Mouse (Mus musculus) layer of hippocampus, adult 9-10 months (tissue): ENCODE measurements around the gene Lsm12.
A peak's percentile ranks its signal among the peaks of the same experiment; 100 is the strongest.
"Not testable (repeated sequence)": the region's sequence is repeated elsewhere in the genome, so short reads cannot be mapped to it uniquely, and the experiment has no call there.

Source experiments
- DNase-seq: peaks from one replicate; pipeline ENCODE4 v3.0.0; 2022; ENCODE audit warnings: low spot score

The Lsm12 gene

GRCm38 (mm10) chr11:102185677-102186076, 581 bp upstream of the Lsm12 start:
- no peak for DNase-seq

GRCm38 (mm10) chr11:102184253-102184645, 847 bp downstream of the Lsm12 start:
- DNase-seq = no peak

- DNase-seq = no peak
Measured at GRCm38 (mm10) chr11:102179836-102180235, 5.3 kb downstream of the Lsm12 start.

- no peak for DNase-seq
Measured at GRCm38 (mm10) chr11:102168689-102169088, 16.4 kb downstream of the Lsm12 start.

- DNase-seq = no peak
Measured at GRCm38 (mm10) chr11:102167539-102167938, 17.6 kb downstream of the Lsm12 start.

- DNase-seq = peak; percentile 35
Measured at GRCm38 (mm10) chr11:102165971-102166722, 18.9 kb downstream of the Lsm12 start.

- no peak for DNase-seq
Measured at GRCm38 (mm10) chr11:102159781-102160180, 25.3 kb downstream of the Lsm12 start.

GRCm38 (mm10) chr11:102158024-102158423, 27.1 kb downstream of the Lsm12 start:
- DNase-seq = not testable (repeated sequence)

GRCm38 (mm10) chr11:102156786-102157089, 28.4 kb downstream of the Lsm12 start:
- DNase-seq = no peak

- peak; percentile 85 for DNase-seq
Measured at GRCm38 (mm10) chr11:102156039-102156785, 28.9 kb downstream of the Lsm12 start, which contains the start of gene Tmem101. Gene Tmem101 (minus strand): TSS chr11:102156404.

- DNase-seq = no peak
Measured at GRCm38 (mm10) chr11:102147213-102147989, 37.7 kb downstream of the Lsm12 start.

- DNase-seq = no peak
Measured at GRCm38 (mm10) chr11:102146531-102146930, 38.6 kb downstream of the Lsm12 start.

GRCm38 (mm10) chr11:102146005-102146404, 39.1 kb downstream of the Lsm12 start:
- DNase-seq = no peak

GRCm38 (mm10) chr11:102145471-102146001, 39.6 kb downstream of the Lsm12 start, which contains the start of gene Nags:
Gene Nags (plus strand): TSS chr11:102145513.
- no peak for DNase-seq

GRCm38 (mm10) chr11:102144957-102145470, 40.1 kb downstream of the Lsm12 start:
- DNase-seq = no peak

- DNase-seq = no peak
Measured at GRCm38 (mm10) chr11:102142355-102142754, 42.7 kb downstream of the Lsm12 start.

GRCm38 (mm10) chr11:102140508-102140907, 44.6 kb downstream of the Lsm12 start:
- peak; percentile 69 for DNase-seq

- no peak for DNase-seq
Measured at GRCm38 (mm10) chr11:102138447-102138740, 46.7 kb downstream of the Lsm12 start.

GRCm38 (mm10) chr11:102137625-102138446, 47.3 kb downstream of the Lsm12 start:
- no peak for DNase-seq

GRCm38 (mm10) chr11:102134516-102134915, 50.6 kb downstream of the Lsm12 start:
- no peak for DNase-seq

- DNase-seq = no peak
Measured at GRCm38 (mm10) chr11:102117386-102117785, 67.7 kb downstream of the Lsm12 start.
